Mouse (Mus musculus) liver, embryonic 11.5 days (tissue): ENCODE data around the gene Sema4c. TPM values are rescaled to one million over a fixed set of nuclear protein-coding genes. Genes with fewer than 3 reads are reported as not detected.

Experiments
- ATAC-seq: fragments of 200-750 bp; cut with Nextera tagmentation; replicated peaks from 2 replicates; pipeline ENCODE4 v1.8.0; 2017; ENCODE audit warnings: moderate number of reproducible peaks, mild to moderate bottlenecking, moderate TSS enrichment, moderate library complexity; ENCODE audit not compliant: low FRiP score
- DNase-seq: peaks from one replicate; pipeline ENCODE4 v3.0.0-alpha.2; 2017; ENCODE audit warnings: low spot score
- H3K27ac ChIP-seq: fragments of 300-500 bp; sonication (generic); 2 replicates; pipeline ENCODE4 v1.5.1; 2014; ENCODE audit warnings: mild to moderate bottlenecking, low read depth, low read length, control low read depth
- H3K27me3 ChIP-seq: fragments of 300-500 bp; sonication (generic); replicated peaks from 2 replicates; pipeline ENCODE4 v1.6.1; 2014; ENCODE audit warnings: low read length, mixed read lengths; ENCODE audit not compliant: control insufficient read depth, insufficient read depth
- H3K36me3 ChIP-seq: fragments of 300-500 bp; sonication (generic); 2 replicates; pipeline ENCODE4 v1.6.1; 2014; ENCODE audit warnings: mild to moderate bottlenecking, low read length, moderate library complexity, mixed read lengths; ENCODE audit not compliant: control insufficient read depth, insufficient read depth
- H3K4me1 ChIP-seq: fragments of 300-500 bp; sonication (generic); replicated peaks from 2 replicates; pipeline ENCODE4 v1.6.1; 2014; ENCODE audit warnings: low read length, mixed read lengths; ENCODE audit not compliant: control insufficient read depth, insufficient read depth
- H3K4me2 ChIP-seq: fragments of 300-500 bp; sonication (generic); 2 replicates; pipeline ENCODE4 v1.6.1; 2014; ENCODE audit warnings: mild to moderate bottlenecking, control low read depth, moderate library complexity
- H3K4me3 ChIP-seq: fragments of 300-500 bp; sonication (generic); 2 replicates; pipeline ENCODE4 v1.5.1; 2014; ENCODE audit warnings: low read depth, low read length, control low read depth
- H3K9ac ChIP-seq: fragments of 300-500 bp; sonication (generic); 2 replicates; pipeline ENCODE4 v1.6.1; 2014; ENCODE audit warnings: low read depth, low read length, control low read depth
- H3K9me3 ChIP-seq: fragments of 300-500 bp; sonication (generic); 2 replicates; pipeline ENCODE4 v1.6.1; 2016; ENCODE audit warnings: low read length, inconsistent platforms, mixed read lengths; ENCODE audit not compliant: control insufficient read depth
- WGBS: fragments of 180-500 bp; shearing (Covaris S2); extraction: QIAGEN DNeasy Blood & Tissue Kit; methylation state at CpG from one replicate; pipeline ENCODE4 v1.1.7; 2014; 5-methylcytosine and 5-hydroxymethylcytosine counted together
- polyA plus RNA-seq: library from polyadenylated mRNA; unstranded; fragments of >200 nt; fragmentation: Nextera tagmentation; extraction: Ambion mirVana; gene quantifications from 2 replicates; pipeline ENCODE4 v1.2.1, GENCODE M21; 2014

The Sema4c gene
- 0.77 and 0.78 TPM in 2 replicates for polyA plus RNA-seq

- ATAC-seq = peak; percentile 23; the same call in 1 of the 2 replicates
- H3K27ac ChIP-seq = peak within 1 kb of the TSS; percentile 79
- H3K4me3 ChIP-seq = peak within 1 kb of the TSS; percentile 64
- WGBS = 1% methylated on average over 66 of the region's 69 CpGs
- DNase-seq = peak; percentile 77
- H3K9ac ChIP-seq = peak within 1 kb of the TSS; percentile 65
- H3K4me1 ChIP-seq = peaks cover 40% of the 10 kb centered on the region
- H3K36me3 ChIP-seq = peaks cover 3% of the 10 kb centered on the region
- H3K4me2 ChIP-seq = peak within 1 kb of the TSS; percentile 79
- H3K9me3 ChIP-seq = no peaks in the 10 kb centered on the region
- H3K27me3 ChIP-seq = peaks cover 67% of the 10 kb centered on the region
These were observed at the start of gene Sema4c for GRCm38 (mm10) chr1:36558031-36558993. Gene Sema4c (minus strand): TSS chr1:36558349.

- Histone ChIP-seq H3K4me3 (no peak overlapping the region), H3K27ac (no peak overlapping the region), H3K9ac (no peak overlapping the region), H3K9me3 (no peaks in the 10 kb centered on the region), H3K36me3 (no peaks in the 10 kb centered on the region), H3K4me1 (no peaks in the 10 kb centered on the region), H3K27me3 (no peaks in the 10 kb centered on the region), H3K4me2 (no peak overlapping the region)
- WGBS = 76% methylated on average over 7 of the region's 7 CpGs
- no peak for ATAC-seq
- no peak for DNase-seq
These were observed 48.8 kb upstream of the Sema4c start for GRCm38 (mm10) chr1:36606951-36607350.

GRCm38 (mm10) chr1:36604254-36605156, 46.4 kb upstream of the Sema4c start:
- DNase-seq (no peak), ATAC-seq (no peak)
- Histone ChIP-seq H3K9ac (no peak overlapping the region), H3K9me3 (no peaks in the 10 kb centered on the region), H3K27ac (no peak overlapping the region), H3K36me3 (no peaks in the 10 kb centered on the region), H3K4me2 (no peak overlapping the region), H3K27me3 (no peaks in the 10 kb centered on the region), H3K4me3 (no peak overlapping the region), H3K4me1 (no peaks in the 10 kb centered on the region)
- 66% methylated on average over 12 of the region's 12 CpGs for WGBS

- H3K9me3 ChIP-seq = no peaks in the 10 kb centered on the region
- no peaks in the 10 kb centered on the region for H3K27me3 ChIP-seq
- no peaks in the 10 kb centered on the region for H3K4me1 ChIP-seq
- 75% methylated on average over 9 of the region's 9 CpGs for WGBS
- H3K27ac ChIP-seq = no peak overlapping the region
- DNase-seq = no peak
- no peak for ATAC-seq
- no peak overlapping the region for H3K4me2 ChIP-seq
- no peak overlapping the region for H3K4me3 ChIP-seq
- H3K36me3 ChIP-seq = no peaks in the 10 kb centered on the region
- H3K9ac ChIP-seq = no peak overlapping the region
These were observed 45.2 kb upstream of the Sema4c start for GRCm38 (mm10) chr1:36603361-36603760.

GRCm38 (mm10) chr1:36602271-36602670, 44.1 kb upstream of the Sema4c start:
- WGBS = 53% methylated on average over 4 of the region's 4 CpGs
- Histone ChIP-seq H3K4me2 (no peak overlapping the region), H3K4me3 (no peak overlapping the region), H3K36me3 (no peaks in the 10 kb centered on the region), H3K4me1 (no peaks in the 10 kb centered on the region), H3K9ac (no peak overlapping the region), H3K27ac (no peak overlapping the region), H3K27me3 (no peaks in the 10 kb centered on the region), H3K9me3 (no peaks in the 10 kb centered on the region)
- ATAC-seq (no peak), DNase-seq (no peak)

GRCm38 (mm10) chr1:36598411-36598810, 40.3 kb upstream of the Sema4c start:
- no peak overlapping the region for H3K9ac ChIP-seq
- no peak overlapping the region for H3K4me2 ChIP-seq
- 78% methylated on average over 2 of the region's 2 CpGs for WGBS
- H3K4me3 ChIP-seq = no peak overlapping the region
- H3K27me3 ChIP-seq = no peaks in the 10 kb centered on the region
- H3K36me3 ChIP-seq = no peaks in the 10 kb centered on the region
- H3K27ac ChIP-seq = no peak overlapping the region
- no peaks in the 10 kb centered on the region; the same call in none of the 2 replicates for H3K4me1 ChIP-seq
- H3K9me3 ChIP-seq = no peaks in the 10 kb centered on the region
- ATAC-seq (no peak), DNase-seq (no peak)

GRCm38 (mm10) chr1:36596114-36596513, 38.0 kb upstream of the Sema4c start:
- peak overlapping the region; percentile 32; the same call in 1 of the 2 replicates for H3K27ac ChIP-seq

GRCm38 (mm10) chr1:36595167-36595931, 37.2 kb upstream of the Sema4c start:
- Histone ChIP-seq H3K9me3 (no peaks in the 10 kb centered on the region), H3K27me3 (no peaks in the 10 kb centered on the region), H3K27ac (no peak overlapping the region), H3K4me3 (no peak overlapping the region), H3K9ac (no peak overlapping the region), H3K36me3 (no peaks in the 10 kb centered on the region), H3K4me2 (no peak overlapping the region), H3K4me1 (peaks cover 4% of the 10 kb centered on the region)
- no peak for ATAC-seq
- DNase-seq = no peak
- 71% methylated on average over 10 of the region's 10 CpGs for WGBS

More at GRCm38 (mm10) chr1:36596114-36596513, 38.0 kb upstream of the Sema4c start:
- Histone ChIP-seq H3K9me3 (no peaks in the 10 kb centered on the region), H3K4me3 (no peak overlapping the region), H3K36me3 (no peaks in the 10 kb centered on the region), H3K4me2 (no peak overlapping the region), H3K9ac (no peak overlapping the region), H3K27me3 (no peaks in the 10 kb centered on the region), H3K4me1 (peaks cover 4% of the 10 kb centered on the region)
- ATAC-seq (peak; percentile 36; the same call in 1 of the 2 replicates), DNase-seq (no peak)
- 47% methylated on average over 4 of the region's 4 CpGs for WGBS
